Mouse (Mus musculus): Measurements from ENCODE around the gene Was. TPM values are rescaled to one million over a fixed set of nuclear protein-coding genes. Genes with fewer than 3 reads are reported as not detected.

The Was gene
- total and polyA plus RNA-seq, 3 experiments, result 86.1 to 198 (median 105) TPM

GRCm38 (mm10) chrX:8033009-8033408 is 57.3 kb downstream of the Was start:
- Histone ChIP-seq H3K36me3 (replicated peaks) (no peaks in the 10 kb centered on the region), H3K4me3 (ENCODE audit: low read depth, low read length) (no peak overlapping the region), H3K9me3 (replicated peaks) (no peaks in the 10 kb centered on the region), H3K27me3 (ENCODE audit: insufficient read depth, low read length) (no peaks in the 10 kb centered on the region), H3K4me1 (ENCODE audit: insufficient read depth, low read depth, low read length) (peaks cover 13% of the 10 kb centered on the region)
- TF ChIP-seq GATA1 (IDR thresholded peaks at IDR 0.05; ENCODE audit: borderline replicate concordance, low read length) (no peak), GATA2 (IDR thresholded peaks at IDR 0.05; ENCODE audit: borderline replicate concordance, low read depth, low read length) (no peak), CTCF (IDR thresholded peaks at IDR 0.05; ENCODE audit: low read depth, low read length) (no peak), TAL1 (conservative IDR thresholded peaks at IDR 0.05; ENCODE audit: low read depth, low read length) (no peak), POLR2AphosphoS5 (IDR thresholded peaks at IDR 0.05; ENCODE audit: insufficient replicate concordance, low read depth, low read length) (no peak)
- no peak for DNase-seq (ENCODE audit: low spot score)
- no peak for ATAC-seq (ENCODE audit: extremely low read depth, insufficient number of reproducible peaks, low FRiP score, poor library complexity, severe bottlenecking)

Other genes with a start within 250 kb of the Was start
Only the 20 nearest of the 21 such genes appear.
- gene Pim2, start 212.2 kb downstream of the Was start, total RNA-seq (2014; fragmentation: Nextera tagmentation), result 7.4 and 12.8 TPM in 2 replicates
- gene Pim2, start 212.2 kb downstream of the Was start, total RNA-seq (2017), result 1.8 and 2.2 TPM in 2 replicates
- 23.1 and 25.6 TPM in 2 replicates for gene Pim2, start 212.2 kb downstream of the Was start, polyA plus RNA-seq (2012)
- gene Slc35a2, start 206.5 kb downstream of the Was start, total RNA-seq (2014; fragmentation: Nextera tagmentation), result 9.6 and 13.5 TPM in 2 replicates
- gene Slc35a2, start 206.5 kb downstream of the Was start, total RNA-seq (2017), result 34.0 and 39.4 TPM in 2 replicates
- gene Slc35a2, start 206.5 kb downstream of the Was start, polyA plus RNA-seq (2012), result 75.8 and 107 TPM in 2 replicates
- gene Pqbp1, start 191.2 kb downstream of the Was start, total RNA-seq (2014; fragmentation: Nextera tagmentation), result 50.0 and 64.3 TPM in 2 replicates
- gene Pqbp1, start 191.2 kb downstream of the Was start, total RNA-seq (2017), result 146 and 162 TPM in 2 replicates
- 152 and 167 TPM in 2 replicates for gene Pqbp1, start 191.2 kb downstream of the Was start, polyA plus RNA-seq (2012)
- gene Timm17b, start 191.1 kb downstream of the Was start, total RNA-seq (2014; fragmentation: Nextera tagmentation), result 195 and 197 TPM in 2 replicates
- 72.9 and 78.8 TPM in 2 replicates for gene Timm17b, start 191.1 kb downstream of the Was start, total RNA-seq (2017)
- gene Timm17b, start 191.1 kb downstream of the Was start, polyA plus RNA-seq (2012), result 122 and 139 TPM in 2 replicates
- gene Gm10491, start 182.7 kb downstream of the Was start, total RNA-seq (2014; fragmentation: Nextera tagmentation), result not detected in 2 replicates
- gene Gm10491, start 182.7 kb downstream of the Was start, total RNA-seq (2017), result not detected in 2 replicates
- gene Gm10491, start 182.7 kb downstream of the Was start, polyA plus RNA-seq (2012), result not detected in 2 replicates
- not detected in 2 replicates for gene Gm10490, start 181.0 kb downstream of the Was start, total RNA-seq (2014; fragmentation: Nextera tagmentation)
- 1.5 TPM in 1 of 2 replicates, not detected in the other for gene Gm10490, start 181.0 kb downstream of the Was start, total RNA-seq (2017)
- not detected in 2 replicates for gene Gm10490, start 181.0 kb downstream of the Was start, polyA plus RNA-seq (2012)
- gene Pcsk1n, start 170.7 kb downstream of the Was start, total RNA-seq (2014; fragmentation: Nextera tagmentation), result not detected in 2 replicates
- not detected in 2 replicates for gene Pcsk1n, start 170.7 kb downstream of the Was start, total RNA-seq (2017)
- not detected in 2 replicates for gene Pcsk1n, start 170.7 kb downstream of the Was start, polyA plus RNA-seq (2012)
- gene Eras, start 161.9 kb downstream of the Was start, total RNA-seq (2014; fragmentation: Nextera tagmentation), result not detected in 2 replicates
- gene Eras, start 161.9 kb downstream of the Was start, total RNA-seq (2017), result not detected in 2 replicates
- gene Eras, start 161.9 kb downstream of the Was start, polyA plus RNA-seq (2012), result not detected in 2 replicates
- 14.5 and 17.2 TPM in 2 replicates for gene Hdac6, start 142.6 kb downstream of the Was start, total RNA-seq (2014; fragmentation: Nextera tagmentation)
- 5.5 and 8.9 TPM in 2 replicates for gene Hdac6, start 142.6 kb downstream of the Was start, total RNA-seq (2017)
- 6.0 and 6.5 TPM in 2 replicates for gene Hdac6, start 142.6 kb downstream of the Was start, polyA plus RNA-seq (2012)
- gene Gata1, start 112.4 kb downstream of the Was start, total RNA-seq (2014; fragmentation: Nextera tagmentation), result 93.3 and 105 TPM in 2 replicates
- 38.1 and 41.0 TPM in 2 replicates for gene Gata1, start 112.4 kb downstream of the Was start, total RNA-seq (2017)
- gene Gata1, start 112.4 kb downstream of the Was start, polyA plus RNA-seq (2012), result 46.2 and 48.8 TPM in 2 replicates
- not detected in 2 replicates for gene Glod5, start 72.0 kb downstream of the Was start, total RNA-seq (2014; fragmentation: Nextera tagmentation)
- gene Glod5, start 72.0 kb downstream of the Was start, total RNA-seq (2017), result not detected in 2 replicates
- gene Glod5, start 72.0 kb downstream of the Was start, polyA plus RNA-seq (2012), result not detected in 2 replicates
- 64.5 and 66.6 TPM in 2 replicates for gene Suv39h1, start 15.7 kb downstream of the Was start, total RNA-seq (2014; fragmentation: Nextera tagmentation)
- gene Suv39h1, start 15.7 kb downstream of the Was start, total RNA-seq (2017), result 69.7 and 70.5 TPM in 2 replicates
- gene Suv39h1, start 15.7 kb downstream of the Was start, polyA plus RNA-seq (2012), result 15.0 and 23.6 TPM in 2 replicates
- 22.2 and 31.1 TPM in 2 replicates for gene Wdr13, start 42.4 kb upstream of the Was start, total RNA-seq (2014; fragmentation: Nextera tagmentation)
- gene Wdr13, start 42.4 kb upstream of the Was start, total RNA-seq (2017), result 24.6 and 27.6 TPM in 2 replicates
- 30.1 and 34.3 TPM in 2 replicates for gene Wdr13, start 42.4 kb upstream of the Was start, polyA plus RNA-seq (2012)
- gene Rbm3, start 55.4 kb upstream of the Was start, total RNA-seq (2014; fragmentation: Nextera tagmentation), result 460 and 585 TPM in 2 replicates
- gene Rbm3, start 55.4 kb upstream of the Was start, total RNA-seq (2017), result 1,150 and 1,311 TPM in 2 replicates
- 125 and 248 TPM in 2 replicates for gene Rbm3, start 55.4 kb upstream of the Was start, polyA plus RNA-seq (2012)
- gene Tbc1d25, start 85.7 kb upstream of the Was start, total RNA-seq (2014; fragmentation: Nextera tagmentation), result 9.7 and 15.0 TPM in 2 replicates
- 6.3 and 6.5 TPM in 2 replicates for gene Tbc1d25, start 85.7 kb upstream of the Was start, total RNA-seq (2017)
- 3.5 and 4.4 TPM in 2 replicates for gene Tbc1d25, start 85.7 kb upstream of the Was start, polyA plus RNA-seq (2012)
- gene Ebp, start 103.0 kb upstream of the Was start, total RNA-seq (2014; fragmentation: Nextera tagmentation), result 11.1 and 17.1 TPM in 2 replicates
- gene Ebp, start 103.0 kb upstream of the Was start, total RNA-seq (2017), result 52.7 and 84.7 TPM in 2 replicates
- gene Ebp, start 103.0 kb upstream of the Was start, polyA plus RNA-seq (2012), result 2.2 and 2.3 TPM in 2 replicates
- gene Porcn, start 116.0 kb upstream of the Was start, total RNA-seq (2014; fragmentation: Nextera tagmentation), result 4.6 and 5.5 TPM in 2 replicates
- 0.22 and 0.81 TPM in 2 replicates for gene Porcn, start 116.0 kb upstream of the Was start, total RNA-seq (2017)
- 2.6 and 2.7 TPM in 2 replicates for gene Porcn, start 116.0 kb upstream of the Was start, polyA plus RNA-seq (2012)
- gene Ftsj1, start 161.9 kb upstream of the Was start, total RNA-seq (2014; fragmentation: Nextera tagmentation), result 29.2 and 44.0 TPM in 2 replicates
- gene Ftsj1, start 161.9 kb upstream of the Was start, total RNA-seq (2017), result 16.1 and 17.8 TPM in 2 replicates
- 10.3 and 11.5 TPM in 2 replicates for gene Ftsj1, start 161.9 kb upstream of the Was start, polyA plus RNA-seq (2012)
- 0.39 and 6.7 TPM in 2 replicates for gene Slc38a5, start 180.6 kb upstream of the Was start, total RNA-seq (2014; fragmentation: Nextera tagmentation)
- not detected in 2 replicates for gene Slc38a5, start 180.6 kb upstream of the Was start, total RNA-seq (2017)
- gene Slc38a5, start 180.6 kb upstream of the Was start, polyA plus RNA-seq (2012), result 0.10 and 0.32 TPM in 2 replicates
- gene Ssxb10, start 236.9 kb upstream of the Was start, total RNA-seq (2014; fragmentation: Nextera tagmentation), result 0.87 TPM in 1 of 2 replicates, not detected in the other
- gene Ssxb10, start 236.9 kb upstream of the Was start, total RNA-seq (2017), result not detected in 2 replicates
- not detected in 2 replicates for gene Ssxb10, start 236.9 kb upstream of the Was start, polyA plus RNA-seq (2012)